Mouse (Mus musculus): ENCODE data around the gene Ufc1.

Gene Ufc1

GRCm38 (mm10) chr1:171271196-171271595 is 23.6 kb downstream of the Ufc1 start:
- DNase-seq (ENCODE audit: low spot score): no peak

DNA sequence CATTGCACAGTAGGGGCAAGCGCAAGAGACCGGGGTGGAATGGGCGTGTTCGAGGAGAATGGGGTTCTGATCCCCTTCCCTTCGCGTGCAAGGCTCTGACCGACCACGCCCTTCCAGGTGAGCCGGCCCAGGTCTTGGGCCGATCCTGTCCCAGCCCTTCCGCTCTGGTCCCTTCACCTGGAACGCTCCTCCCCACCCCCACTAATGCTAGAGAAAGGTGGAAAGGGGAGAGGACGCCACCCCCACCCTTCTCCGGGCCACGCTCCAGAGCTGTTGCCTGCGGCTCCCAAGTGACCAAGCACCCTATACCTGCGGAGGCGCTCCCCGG is 24.3 kb downstream of the Ufc1 start:
- no peak for DNase-seq (ENCODE audit: low spot score)

GRCm38 (mm10) chr1:171269848-171270572 is 24.8 kb downstream of the Ufc1 start, which contains the start of gene B4galt3:
Gene B4galt3, plus strand, starts transcription at chr1:171270328.
- DNase-seq (ENCODE audit: low spot score): peak; percentile 89

GRCm38 (mm10) chr1:171268341-171268740 is 26.5 kb downstream of the Ufc1 start:
- no peak for DNase-seq (ENCODE audit: low spot score)

DNA sequence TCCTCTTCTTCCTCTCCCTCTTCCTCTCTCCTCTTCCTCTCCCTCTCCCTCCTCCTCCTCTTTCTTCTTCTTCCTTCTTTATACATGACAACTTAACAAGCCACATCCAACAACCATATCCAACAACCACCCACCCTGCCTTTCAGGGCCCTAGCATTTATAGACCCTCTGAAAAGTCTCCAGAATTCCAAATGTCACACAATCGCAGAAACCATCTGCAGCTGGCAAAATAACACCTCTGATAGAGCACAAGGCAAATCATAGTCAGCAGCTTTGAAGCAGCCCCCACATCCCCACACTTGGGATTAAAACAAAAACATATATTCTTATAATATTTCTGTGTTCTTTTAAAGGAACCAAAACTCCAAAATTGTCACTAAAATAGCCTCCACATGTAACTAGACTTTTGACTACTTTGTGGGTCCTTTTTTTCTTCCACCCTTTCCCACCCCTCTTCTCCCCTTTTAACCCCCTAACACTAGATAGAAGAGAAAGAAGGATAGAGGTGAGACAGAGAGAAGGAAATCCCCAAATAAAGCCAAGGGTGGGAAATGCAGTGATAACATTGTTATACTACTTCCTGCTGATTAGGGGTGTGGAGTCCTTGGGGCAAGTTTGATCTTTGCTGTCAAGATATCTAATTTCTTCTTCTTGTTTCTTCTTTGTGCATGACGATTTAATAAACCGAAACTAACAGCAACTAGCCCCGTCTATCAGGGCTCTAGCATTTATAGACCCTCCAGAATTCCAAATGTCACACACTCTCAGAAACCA is 28.7 kb downstream of the Ufc1 start:
- DNase-seq (ENCODE audit: low spot score): no peak

DNA sequence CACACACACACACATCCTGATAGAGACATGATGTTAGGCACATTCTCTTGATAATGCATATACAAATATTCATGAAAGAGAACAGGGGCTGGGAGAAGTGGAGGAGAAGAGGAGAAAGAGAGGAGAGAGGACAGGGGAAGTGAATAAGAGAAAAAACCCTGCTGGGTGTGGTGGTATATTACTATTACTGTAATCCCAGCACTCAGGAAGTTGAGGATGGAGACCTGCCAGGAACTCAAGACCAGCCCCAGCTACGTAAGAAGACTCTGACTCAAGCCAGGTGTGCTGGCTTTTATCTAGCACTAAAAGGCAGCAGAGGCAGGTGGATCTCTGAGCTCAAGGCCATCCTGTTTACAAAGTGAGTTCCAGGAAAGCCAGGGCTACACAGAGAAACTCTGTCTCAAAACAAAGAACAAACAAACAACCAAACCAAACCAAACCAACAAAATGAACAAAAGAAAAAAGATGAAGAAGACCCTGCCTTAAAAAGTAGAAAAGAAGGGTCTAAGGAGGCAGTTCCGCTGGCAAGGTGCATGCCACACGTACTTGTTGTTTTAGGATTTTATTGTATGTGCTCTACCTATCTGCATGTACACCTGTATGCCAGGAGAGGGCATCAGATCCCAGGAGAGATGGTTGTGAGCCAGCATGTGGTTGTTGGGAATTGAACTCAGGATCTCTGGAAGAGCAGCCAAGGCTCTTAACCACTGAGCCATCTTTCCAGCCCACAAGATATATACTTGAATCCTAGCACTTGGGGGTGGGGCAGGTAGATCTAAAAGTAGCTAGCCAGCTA is 31.0 kb downstream of the Ufc1 start:
- no peak for DNase-seq (ENCODE audit: low spot score)

DNA sequence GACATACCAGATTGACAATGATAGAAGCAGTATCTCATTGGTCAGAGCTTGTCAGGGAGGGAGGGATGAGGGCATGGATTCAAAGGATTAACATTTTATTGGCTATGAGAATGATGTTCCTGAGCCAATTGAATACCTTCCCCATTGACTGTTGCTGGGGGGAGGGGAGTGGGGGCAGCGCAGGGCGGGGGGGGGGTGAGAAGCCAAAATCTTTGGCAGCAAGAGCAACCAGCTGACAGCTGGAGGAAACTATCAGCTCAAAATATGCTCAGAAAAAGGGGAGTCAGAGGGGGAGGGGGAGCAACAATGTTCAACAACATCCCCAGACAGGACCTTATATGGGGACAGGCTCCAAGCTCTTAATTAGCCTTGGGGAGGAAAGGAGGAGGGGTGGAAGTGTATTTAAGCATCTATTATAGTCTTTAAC is 31.6 kb downstream of the Ufc1 start:
- no peak for DNase-seq (ENCODE audit: low spot score)

DNA sequence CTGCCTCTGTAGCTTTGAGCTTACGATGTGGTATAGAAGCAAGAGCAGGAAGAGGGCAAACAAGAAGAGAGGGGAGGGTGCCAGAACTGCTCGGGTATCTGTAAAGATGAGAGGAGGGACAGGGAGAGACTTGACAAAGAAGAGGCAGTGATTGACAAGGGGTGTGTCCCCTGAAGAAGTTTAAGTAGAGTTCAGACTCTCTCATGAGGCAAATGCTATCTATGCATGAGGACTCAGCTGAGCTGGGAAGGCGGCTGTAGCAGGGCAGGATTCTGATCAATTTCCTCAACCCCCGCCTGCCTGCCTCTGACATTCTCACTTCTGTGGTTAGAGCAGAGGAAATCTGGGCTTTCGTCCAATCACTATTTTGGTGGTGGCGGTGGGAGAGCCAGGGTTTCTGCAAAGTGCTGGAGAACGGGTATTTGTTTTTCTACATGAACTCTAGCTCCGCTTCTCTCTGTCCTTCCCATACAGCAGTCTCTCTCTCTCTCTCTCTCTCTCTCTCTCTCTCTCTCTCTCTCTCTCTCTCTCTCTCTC is 32.2 kb downstream of the Ufc1 start:
- peak; percentile 90 for DNase-seq (ENCODE audit: low spot score)

DNA sequence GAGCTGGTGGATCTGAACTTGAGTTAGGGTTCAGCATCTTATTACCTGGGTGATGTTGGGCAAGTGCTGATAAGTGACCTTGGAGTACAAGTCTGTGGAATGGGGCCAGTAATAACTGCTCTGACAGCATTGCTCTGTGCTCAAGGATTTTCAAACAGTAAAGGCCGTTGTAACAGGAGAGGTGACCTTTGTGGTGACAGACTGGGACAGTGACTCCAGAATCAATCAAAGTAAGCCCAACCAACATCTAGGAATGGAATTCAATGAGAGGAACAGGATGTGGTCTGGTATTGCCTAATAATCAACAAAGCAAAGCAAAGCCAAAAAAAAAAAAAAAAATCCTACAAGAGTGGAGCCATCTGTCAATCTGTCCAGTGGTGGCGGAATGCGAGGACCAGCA is 34.5 kb downstream of the Ufc1 start:
- no peak for DNase-seq (ENCODE audit: low spot score)

DNA sequence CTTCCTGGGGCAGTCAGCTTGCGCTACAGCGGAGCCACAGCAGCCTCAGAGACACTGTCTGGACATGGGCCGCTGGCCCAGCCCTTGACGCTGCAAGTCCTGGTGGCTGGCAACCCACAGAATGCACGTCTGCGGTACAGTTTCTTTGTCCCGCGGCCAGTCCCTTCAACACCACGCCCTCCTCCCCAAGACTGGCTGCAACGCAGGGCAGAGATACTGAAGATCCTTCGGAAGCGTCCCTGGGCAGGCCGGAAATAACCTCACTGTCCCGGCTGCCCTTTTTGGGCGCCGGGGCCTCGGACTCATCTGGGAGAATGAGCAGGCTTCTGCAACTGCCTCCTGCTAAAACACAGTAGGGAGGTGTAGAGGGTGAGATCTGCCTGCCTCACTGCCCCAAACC is 35.9 kb downstream of the Ufc1 start:
- DNase-seq (ENCODE audit: low spot score): no peak

GRCm38 (mm10) chr1:171257781-171258180 is 37.0 kb downstream of the Ufc1 start:
- DNase-seq (ENCODE audit: low spot score): no peak

GRCm38 (mm10) chr1:171256937-171257548 is 37.8 kb downstream of the Ufc1 start:
- no peak for DNase-seq (ENCODE audit: low spot score)

GRCm38 (mm10) chr1:171256095-171256818 is 38.6 kb downstream of the Ufc1 start:
- DNase-seq (ENCODE audit: low spot score): no peak

DNA sequence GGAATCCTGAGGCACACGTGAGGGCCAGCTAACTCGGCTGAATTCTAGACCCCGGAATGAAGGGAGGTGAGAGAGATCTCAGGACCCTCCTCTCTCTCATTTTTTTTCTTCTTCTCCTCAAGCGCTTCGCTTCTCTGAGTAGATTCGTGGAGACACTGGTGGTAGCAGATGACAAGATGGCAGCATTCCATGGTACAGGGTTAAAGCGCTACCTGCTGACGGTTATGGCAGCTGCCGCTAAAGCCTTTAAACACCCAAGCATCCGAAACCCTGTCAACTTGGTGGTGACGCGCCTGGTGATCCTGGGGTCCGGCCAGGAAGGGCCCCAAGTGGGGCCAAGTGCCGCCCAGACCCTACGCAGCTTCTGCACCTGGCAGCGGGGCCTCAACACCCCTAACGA is 42.4 kb downstream of the Ufc1 start:
- no peak for DNase-seq (ENCODE audit: low spot score)

DNA sequence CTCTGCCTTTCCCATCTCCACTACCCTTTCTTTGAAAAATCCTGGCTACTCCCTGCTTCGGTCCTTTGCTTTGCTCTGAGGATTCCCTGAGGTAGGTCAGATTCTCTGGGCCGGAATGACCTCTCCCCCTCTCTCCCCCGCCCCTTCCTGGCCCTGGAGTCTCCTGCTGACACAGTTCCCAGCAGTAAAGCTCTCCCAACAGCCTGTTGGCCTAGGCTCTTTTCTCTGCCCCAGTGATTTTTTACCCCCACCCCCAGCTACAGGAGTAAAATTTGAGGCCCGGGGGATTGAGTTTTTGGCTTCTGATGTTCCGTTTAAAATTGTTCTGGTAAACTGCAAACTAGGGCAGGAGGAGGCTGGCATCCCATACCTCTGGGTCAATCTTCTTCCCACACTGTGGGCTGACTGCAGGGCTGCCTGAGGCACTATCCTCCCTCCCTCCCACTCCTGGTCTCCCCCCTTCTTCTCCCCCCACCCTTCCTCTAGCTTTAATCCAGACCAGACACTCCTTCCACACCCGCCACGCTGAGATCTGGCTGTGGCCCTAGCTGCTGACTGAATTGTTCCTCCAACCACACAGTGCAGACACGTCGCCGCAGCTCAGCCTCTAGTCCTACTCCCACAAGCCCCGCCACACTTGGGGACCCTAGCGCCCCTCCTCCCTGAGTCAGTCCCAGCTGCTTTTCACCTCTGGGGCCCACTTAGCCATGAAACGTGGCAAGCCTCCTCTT is 43.1 kb downstream of the Ufc1 start:
- no peak for DNase-seq (ENCODE audit: low spot score)

- DNase-seq (ENCODE audit: low spot score): no peak
Observed at GRCm38 (mm10) chr1:171250680-171251593, 43.9 kb downstream of the Ufc1 start, which contains the start of gene Ndufs2. Gene Ndufs2, minus strand, starts transcription at chr1:171251388.

DNA sequence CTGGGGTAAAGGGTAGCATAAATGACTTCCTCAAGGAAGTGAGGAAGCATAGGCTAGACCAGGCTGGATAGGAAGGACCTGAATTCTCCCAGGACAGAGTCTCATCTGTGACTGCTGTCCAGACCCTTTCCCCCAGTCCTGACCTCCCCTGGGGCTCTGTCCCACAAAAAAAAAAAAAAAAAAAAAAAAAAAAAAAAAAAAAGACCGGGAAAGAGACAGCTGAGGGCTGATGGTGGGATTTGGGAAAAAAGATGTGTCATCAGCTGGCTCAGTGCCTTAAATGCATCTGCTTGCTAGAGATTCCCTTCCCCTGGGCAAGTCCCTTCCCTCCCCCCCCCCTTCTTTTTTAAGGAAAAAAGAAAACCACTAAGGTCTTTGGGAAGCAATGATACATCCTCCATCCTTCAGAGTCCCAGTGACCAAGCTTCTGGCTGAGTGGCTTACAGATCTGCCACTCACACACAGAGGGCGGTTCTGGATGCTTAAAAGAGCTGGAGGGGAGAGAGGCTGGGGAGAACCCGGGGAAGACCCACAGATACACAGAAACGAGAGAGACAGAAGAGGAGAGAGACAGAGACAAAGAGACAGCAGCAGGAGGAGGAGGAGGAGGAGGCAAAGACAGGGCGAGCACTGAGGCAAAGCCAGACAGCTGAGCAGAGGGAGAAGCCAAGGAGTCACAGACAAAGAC is 44.8 kb downstream of the Ufc1 start, which contains the start of gene Adamts4:
TSS of gene Adamts4 (plus strand) at position 509 of the 688 bp plus-strand sequence.
- no peak for DNase-seq (ENCODE audit: low spot score)

GRCm38 (mm10) chr1:171248386-171249226 is 46.2 kb downstream of the Ufc1 start:
- no peak for DNase-seq (ENCODE audit: low spot score)

Measured in layer of hippocampus, adult 9-10 months (tissue).